Mouse (Mus musculus): ENCODE measurements around the gene Kctd2. TPM values are rescaled to one million over a fixed set of nuclear protein-coding genes. Genes with fewer than 3 reads are reported as not detected.

Gene Kctd2
- polyA plus RNA-seq, 1 experiment from 2014 or later, result 14.8 TPM

DNA sequence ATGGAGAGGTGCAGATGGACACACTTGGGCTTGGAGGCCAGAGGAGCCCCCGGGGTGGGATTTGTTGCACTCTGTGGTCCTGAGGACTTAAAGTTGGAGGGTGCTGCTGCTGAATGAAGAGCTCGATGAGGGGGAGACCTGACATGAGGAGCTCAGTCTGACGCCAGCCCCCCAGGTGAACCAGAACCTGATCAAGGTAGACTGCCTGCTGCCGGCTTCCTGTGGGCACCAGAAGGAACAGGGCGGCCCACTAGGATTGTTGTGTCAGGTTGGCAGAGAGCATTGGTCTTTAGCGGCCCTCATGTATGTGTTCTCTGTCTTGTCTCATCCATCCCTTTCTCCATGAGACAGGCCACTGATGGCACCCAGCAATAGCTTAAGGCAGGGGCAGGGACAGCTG lies 14.2 kb upstream of the Kctd2 start:
- H3K4me1 ChIP-seq, result peaks cover 58% of the 10 kb centered on the region
- DNase-seq (ENCODE audit: low spot score), result no peak
- WGBS, result 94% methylated on average over 6 of the region's 6 CpGs
- no peaks in the 10 kb centered on the region for H3K27me3 ChIP-seq (replicated peaks; ENCODE audit: low read depth, poor library complexity, severe bottlenecking)
- no peaks in the 10 kb centered on the region for H3K9me3 ChIP-seq
- H3K27ac ChIP-seq (replicated peaks), result no peak overlapping the region
- peaks cover 55% of the 10 kb centered on the region for H3K36me3 ChIP-seq (replicated peaks)
- H3K4me3 ChIP-seq, result peak overlapping the region; percentile 5; the same call in 1 of the 2 replicates

DNA sequence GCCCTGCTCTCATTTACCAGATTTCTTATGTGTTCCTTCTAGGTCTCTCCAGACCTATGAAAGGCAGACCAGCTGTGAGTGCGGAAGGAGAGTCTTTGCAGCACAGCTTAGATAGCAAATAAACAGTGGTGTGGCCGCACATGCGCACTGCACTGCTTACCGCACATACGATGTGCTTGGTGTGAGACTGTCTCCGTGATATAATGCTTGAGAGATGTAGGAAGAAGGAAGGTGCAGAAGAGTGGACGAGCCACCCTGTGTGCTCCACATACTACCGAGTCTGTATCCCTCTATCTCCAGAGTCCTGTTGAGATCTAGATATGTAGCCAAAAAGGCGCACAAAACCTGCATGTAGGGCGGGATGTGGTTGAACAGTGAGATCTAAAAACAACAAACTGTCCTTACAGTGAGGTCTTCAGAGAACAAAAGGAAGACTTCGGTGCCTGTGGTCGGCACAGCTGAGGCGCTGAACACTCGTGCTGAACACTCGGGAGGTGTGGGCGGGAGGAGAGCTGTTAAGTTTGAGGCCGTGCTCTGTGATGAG lies 13.0 kb upstream of the Kctd2 start:
- Histone ChIP-seq H3K9me3 (no peaks in the 10 kb centered on the region), H3K27ac (replicated peaks) (no peak overlapping the region), H3K27me3 (replicated peaks; ENCODE audit: low read depth, poor library complexity, severe bottlenecking) (no peaks in the 10 kb centered on the region), H3K36me3 (replicated peaks) (peaks cover 63% of the 10 kb centered on the region), H3K4me3 (no peak overlapping the region), H3K4me1 (peaks cover 66% of the 10 kb centered on the region)
- 96% methylated on average over 17 of the region's 17 CpGs for WGBS
- no peak for DNase-seq (ENCODE audit: low spot score)

DNA sequence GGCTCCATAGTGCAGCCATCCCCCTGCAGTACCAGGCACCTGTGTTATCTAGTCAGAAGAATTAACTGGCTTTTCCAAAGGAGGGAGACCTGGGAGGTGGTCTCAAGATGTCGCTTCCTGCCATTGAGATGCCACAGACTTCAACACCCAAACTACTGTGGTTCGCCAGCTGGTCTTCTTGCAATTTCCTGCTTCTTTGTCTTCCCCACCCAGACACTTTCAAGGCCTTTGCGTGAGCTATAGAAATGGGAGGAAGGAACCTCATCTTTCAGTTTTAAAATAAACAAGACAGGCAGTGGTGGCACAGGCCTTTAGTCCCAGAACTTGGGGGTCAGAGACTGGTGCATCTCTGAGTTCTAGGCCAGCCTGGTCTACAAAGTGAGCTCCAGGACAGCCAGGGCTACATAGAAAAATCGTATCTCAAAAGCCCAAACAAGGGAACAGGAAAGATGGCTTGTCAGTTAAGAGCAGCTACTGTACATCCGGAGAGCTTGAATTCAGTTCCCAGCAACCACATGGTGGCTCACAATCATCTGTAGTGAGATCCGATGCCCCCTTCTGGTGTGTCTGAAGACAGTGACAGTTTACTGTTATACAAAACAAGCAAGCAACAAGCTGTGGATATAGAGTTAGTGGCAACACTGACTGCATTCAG lies 11.5 kb upstream of the Kctd2 start:
- no peak overlapping the region for H3K4me3 ChIP-seq
- H3K9me3 ChIP-seq, result no peaks in the 10 kb centered on the region
- peaks cover 69% of the 10 kb centered on the region for H3K4me1 ChIP-seq
- 87% methylated on average over 6 of the region's 6 CpGs for WGBS
- peaks cover 63% of the 10 kb centered on the region for H3K36me3 ChIP-seq (replicated peaks)
- DNase-seq (ENCODE audit: low spot score), result no peak
- H3K27me3 ChIP-seq (replicated peaks; ENCODE audit: low read depth, poor library complexity, severe bottlenecking), result no peaks in the 10 kb centered on the region
- H3K27ac ChIP-seq (replicated peaks), result peak overlapping the region; percentile 75

DNA sequence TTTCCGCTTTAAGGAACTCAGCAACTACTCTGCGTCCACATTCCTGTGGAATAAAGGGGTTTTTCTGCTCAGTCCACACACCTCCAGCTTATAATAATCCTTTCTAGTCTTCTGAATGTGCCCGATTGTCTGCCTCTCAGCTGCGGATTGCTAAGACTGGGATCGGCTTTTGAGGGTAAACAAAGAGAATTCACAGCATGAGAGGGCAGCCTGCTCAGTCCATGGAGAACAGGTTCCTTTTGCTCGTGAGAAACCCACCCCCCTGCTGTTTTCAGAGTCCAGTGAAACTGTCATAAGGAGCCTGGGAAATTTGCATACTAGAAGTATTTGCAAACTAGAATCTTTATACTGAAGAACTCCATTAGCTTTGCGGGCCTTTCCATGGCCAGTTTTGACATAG lies 10.4 kb upstream of the Kctd2 start:
- no peaks in the 10 kb centered on the region for H3K27me3 ChIP-seq (replicated peaks; ENCODE audit: low read depth, poor library complexity, severe bottlenecking)
- H3K4me1 ChIP-seq, result peaks cover 67% of the 10 kb centered on the region
- peak overlapping the region; percentile 75 for H3K27ac ChIP-seq (replicated peaks)
- DNase-seq (ENCODE audit: low spot score), result no peak
- peak overlapping the region; percentile 27; the same call in 1 of the 2 replicates for H3K4me3 ChIP-seq
- no peaks in the 10 kb centered on the region for H3K9me3 ChIP-seq
- peaks cover 63% of the 10 kb centered on the region for H3K36me3 ChIP-seq (replicated peaks)
- WGBS, result 46% methylated on average over 7 of the region's 7 CpGs

GRCm38 (mm10) chr11:115420336-115421190 lies 635 bp downstream of the Kctd2 start:
- H3K27me3 ChIP-seq (replicated peaks; ENCODE audit: low read depth, poor library complexity, severe bottlenecking), result no peaks in the 10 kb centered on the region
- peak overlapping the region; percentile 97 for H3K4me3 ChIP-seq
- WGBS, result 3% methylated on average over 45 of the region's 45 CpGs
- H3K27ac ChIP-seq (replicated peaks), result peak overlapping the region; percentile 97
- H3K9me3 ChIP-seq, result no peaks in the 10 kb centered on the region
- H3K4me1 ChIP-seq, result peaks cover 38% of the 10 kb centered on the region
- H3K36me3 ChIP-seq (replicated peaks), result peaks cover 53% of the 10 kb centered on the region
- DNase-seq (ENCODE audit: low spot score), result peak; percentile 70

- H3K27ac ChIP-seq (replicated peaks), result peak overlapping the region; percentile 25; the same call in 1 of the 2 replicates
- H3K4me1 ChIP-seq, result peaks cover 38% of the 10 kb centered on the region
- peaks cover 53% of the 10 kb centered on the region for H3K36me3 ChIP-seq (replicated peaks)
- WGBS, result 66% methylated on average over 1 of the region's 1 CpGs
- H3K27me3 ChIP-seq (replicated peaks; ENCODE audit: low read depth, poor library complexity, severe bottlenecking), result no peaks in the 10 kb centered on the region
- H3K4me3 ChIP-seq, result peak overlapping the region; percentile 97
- H3K9me3 ChIP-seq, result no peaks in the 10 kb centered on the region
- DNase-seq (ENCODE audit: low spot score), result no peak
These were observed 1.4 kb downstream of the Kctd2 start for GRCm38 (mm10) chr11:115421328-115421727.

- Histone ChIP-seq H3K4me3 (peak overlapping the region; percentile 97; the same call in 1 of the 2 replicates), H3K9me3 (no peaks in the 10 kb centered on the region), H3K27me3 (replicated peaks; ENCODE audit: low read depth, poor library complexity, severe bottlenecking) (no peaks in the 10 kb centered on the region), H3K36me3 (replicated peaks) (peaks cover 53% of the 10 kb centered on the region), H3K4me1 (peaks cover 38% of the 10 kb centered on the region), H3K27ac (replicated peaks) (no peak overlapping the region)
- DNase-seq (ENCODE audit: low spot score), result no peak
- 91% methylated on average over 16 of the region's 16 CpGs for WGBS
These were observed 2.0 kb downstream of the Kctd2 start for GRCm38 (mm10) chr11:115421972-115422371.

- H3K4me3 ChIP-seq, result no peak overlapping the region
- no peak overlapping the region for H3K27ac ChIP-seq (replicated peaks)
- H3K4me1 ChIP-seq, result peaks cover 41% of the 10 kb centered on the region
- H3K9me3 ChIP-seq, result no peaks in the 10 kb centered on the region
- WGBS, result 86% methylated on average over 3 of the region's 3 CpGs
- no peak for DNase-seq (ENCODE audit: low spot score)
- H3K36me3 ChIP-seq (replicated peaks), result peaks cover 49% of the 10 kb centered on the region
- H3K27me3 ChIP-seq (replicated peaks; ENCODE audit: low read depth, poor library complexity, severe bottlenecking), result no peaks in the 10 kb centered on the region
These were observed 3.2 kb downstream of the Kctd2 start for GRCm38 (mm10) chr11:115423091-115423490.

GRCm38 (mm10) chr11:115424666-115425065 lies 4.7 kb downstream of the Kctd2 start:
- H3K4me1 ChIP-seq, result peaks cover 37% of the 10 kb centered on the region
- no peaks in the 10 kb centered on the region for H3K27me3 ChIP-seq (replicated peaks; ENCODE audit: low read depth, poor library complexity, severe bottlenecking)
- H3K4me3 ChIP-seq, result no peak overlapping the region
- no peaks in the 10 kb centered on the region for H3K9me3 ChIP-seq
- no peak overlapping the region for H3K27ac ChIP-seq (replicated peaks)
- DNase-seq (ENCODE audit: low spot score), result no peak
- 85% methylated on average over 7 of the region's 7 CpGs for WGBS
- peaks cover 61% of the 10 kb centered on the region for H3K36me3 ChIP-seq (replicated peaks)

DNA sequence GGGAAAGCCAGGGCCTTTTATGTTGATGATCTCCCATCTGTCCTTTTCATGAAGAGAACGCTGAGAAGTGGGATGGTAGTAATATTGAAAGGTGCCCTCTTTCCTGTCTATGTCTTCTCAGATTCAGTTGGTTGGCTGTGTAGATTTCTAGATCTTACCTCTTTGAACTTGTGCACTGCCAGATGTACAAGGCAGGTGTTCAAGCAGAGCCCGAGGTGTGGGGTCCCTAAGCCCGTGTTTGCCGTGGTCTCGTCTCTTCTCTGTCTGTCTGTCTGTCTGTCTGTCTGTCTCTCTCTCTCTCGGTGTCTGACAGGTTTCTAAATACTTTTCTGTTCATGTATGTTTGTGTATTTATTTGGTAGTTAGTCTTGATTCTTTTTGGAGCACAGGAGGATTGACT lies 5.7 kb downstream of the Kctd2 start:
- H3K4me3 ChIP-seq, result no peak overlapping the region
- H3K36me3 ChIP-seq (replicated peaks), result peaks cover 71% of the 10 kb centered on the region
- no peak overlapping the region for H3K27ac ChIP-seq (replicated peaks)
- no peaks in the 10 kb centered on the region for H3K9me3 ChIP-seq
- WGBS, result 92% methylated on average over 6 of the region's 6 CpGs
- H3K4me1 ChIP-seq, result peaks cover 35% of the 10 kb centered on the region
- no peak for DNase-seq (ENCODE audit: low spot score)
- no peaks in the 10 kb centered on the region for H3K27me3 ChIP-seq (replicated peaks; ENCODE audit: low read depth, poor library complexity, severe bottlenecking)

DNA sequence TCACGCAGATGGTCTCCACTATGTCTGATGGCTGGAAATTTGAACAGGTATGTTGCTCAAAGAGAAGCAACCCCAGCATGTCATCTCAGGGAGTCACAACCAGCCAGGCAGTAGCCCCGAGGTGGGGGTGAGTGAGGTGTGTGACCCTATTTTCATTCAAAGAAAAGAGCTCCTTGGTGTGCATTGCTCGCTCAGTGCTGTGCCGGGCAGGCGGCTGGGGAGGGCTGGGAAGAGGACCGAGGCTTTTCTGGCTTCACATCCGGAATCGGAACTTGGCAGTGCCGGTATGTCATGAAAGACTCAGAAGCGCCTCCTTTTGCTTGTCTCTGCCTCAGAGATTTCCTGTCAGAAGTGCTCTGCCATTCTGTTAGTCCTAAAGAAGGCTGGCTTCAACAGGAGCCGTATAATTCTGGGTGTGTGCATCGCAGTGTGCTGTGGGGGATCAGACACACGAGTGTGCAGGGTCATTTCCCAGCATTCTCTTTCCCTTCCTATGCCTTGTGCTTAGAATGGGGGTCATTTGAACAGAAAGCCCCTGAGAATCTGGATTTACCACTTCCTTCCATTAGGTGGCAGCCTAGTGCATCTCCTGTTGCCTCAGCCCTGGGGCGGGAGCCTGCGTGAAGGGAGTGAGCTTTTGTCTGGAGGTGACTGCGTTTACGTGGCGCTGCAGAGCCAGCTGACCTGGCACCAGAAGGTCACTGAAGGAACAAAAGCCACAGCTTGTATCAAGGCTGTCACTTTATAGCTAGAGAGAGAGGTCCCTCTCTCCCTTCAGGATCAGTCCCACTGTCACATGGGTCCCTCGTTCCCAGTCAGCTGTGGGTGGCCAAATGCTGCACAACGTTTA lies 7.8 kb downstream of the Kctd2 start:
- H3K4me1 ChIP-seq, result peaks cover 20% of the 10 kb centered on the region
- peak overlapping the region; percentile 81 for H3K27ac ChIP-seq (replicated peaks)
- no peaks in the 10 kb centered on the region for H3K27me3 ChIP-seq (replicated peaks; ENCODE audit: low read depth, poor library complexity, severe bottlenecking)
- no peaks in the 10 kb centered on the region for H3K9me3 ChIP-seq
- 31% methylated on average over 20 of the region's 20 CpGs for WGBS
- DNase-seq (ENCODE audit: low spot score), result peak; percentile 85
- peaks cover 83% of the 10 kb centered on the region for H3K36me3 ChIP-seq (replicated peaks)
- H3K4me3 ChIP-seq, result peak overlapping the region; percentile 27; the same call in 1 of the 2 replicates

- no peak overlapping the region for H3K4me3 ChIP-seq
- WGBS, result 86% methylated on average over 7 of the region's 7 CpGs
- H3K9me3 ChIP-seq, result no peaks in the 10 kb centered on the region
- no peak for DNase-seq (ENCODE audit: low spot score)
- no peak overlapping the region for H3K27ac ChIP-seq (replicated peaks)
- peaks cover 18% of the 10 kb centered on the region for H3K4me1 ChIP-seq
- peaks cover 85% of the 10 kb centered on the region for H3K36me3 ChIP-seq (replicated peaks)
- no peaks in the 10 kb centered on the region for H3K27me3 ChIP-seq (replicated peaks; ENCODE audit: low read depth, poor library complexity, severe bottlenecking)
These were observed 9.4 kb downstream of the Kctd2 start for GRCm38 (mm10) chr11:115429307-115429706.

Data from embryonic facial prominence, embryonic 10.5 days (tissue).